Mouse (Mus musculus) testis, adult 2 months (tissue): ENCODE measurements around the gene Igsf21.

Experiments
- CTCF ChIP-seq: fragments of 200-500 bp; IDR thresholded peaks from 2 replicates; pipeline ENCODE4 v1.5.1; 2012; ENCODE audit warnings: low read depth, mild to moderate bottlenecking, inconsistent platforms, low read length, moderate library complexity; ENCODE audit not compliant: control insufficient read depth, insufficient read depth, insufficient replicate concordance
- POLR2A ChIP-seq: fragments of 200-500 bp; IDR thresholded peaks from 2 replicates; pipeline ENCODE4 v1.6.1; 2012; ENCODE audit warnings: low read depth, mild to moderate bottlenecking, inconsistent platforms, low read length, moderate library complexity; ENCODE audit not compliant: control insufficient read depth

GRCm38 (mm10) chr4:140104795-140105194, 141.8 kb downstream of the Igsf21 start:
- no peak for TF ChIP-seq CTCF
- no peak for TF ChIP-seq POLR2A
